Mouse (Mus musculus) hindbrain, embryonic 11.5 days (tissue): Measurements from ENCODE around the gene Ndufs1. TPM values are rescaled to one million over a fixed set of nuclear protein-coding genes. Genes with fewer than 3 reads are reported as not detected.
A peak's percentile ranks its signal among the peaks of the same experiment; 100 is the strongest.

ENCODE experiments used
- ATAC-seq: fragments of 200-750 bp; cut with Nextera tagmentation; 2 replicates; pipeline ENCODE4 v1.8.0; 2017; ENCODE audit warnings: mild to moderate bottlenecking, moderate TSS enrichment, moderate library complexity; ENCODE audit not compliant: low FRiP score
- DNase-seq: peaks from one replicate; pipeline ENCODE4 v3.0.0-alpha.2; 2015; ENCODE audit warnings: low spot score
- H3K27ac ChIP-seq: fragments of 300-500 bp; sonication (generic); 2 replicates; pipeline ENCODE4 v1.5.1; 2014; ENCODE audit warnings: mild to moderate bottlenecking, low read depth, low read length
- H3K27me3 ChIP-seq: fragments of 300-500 bp; sonication (generic); 2 replicates; pipeline ENCODE4 v1.6.1; 2014; ENCODE audit warnings: mild to moderate bottlenecking, low read length, moderate library complexity, mixed read lengths; ENCODE audit not compliant: control insufficient read depth, insufficient read depth
- H3K36me3 ChIP-seq: fragments of 300-500 bp; sonication (generic); 2 replicates; pipeline ENCODE4 v1.6.1; 2014; ENCODE audit warnings: mild to moderate bottlenecking, low read length, moderate library complexity, mixed read lengths; ENCODE audit not compliant: control insufficient read depth, insufficient read depth
- H3K4me1 ChIP-seq: fragments of 300-500 bp; sonication (generic); replicated peaks from 2 replicates; pipeline ENCODE4 v1.6.1; 2014; ENCODE audit warnings: low read length, mixed read lengths; ENCODE audit not compliant: control insufficient read depth, insufficient read depth
- H3K4me2 ChIP-seq: fragments of 300-500 bp; sonication (generic); replicated peaks from 2 replicates; pipeline ENCODE4 v1.6.1; 2014; ENCODE audit warnings: mild to moderate bottlenecking, low read depth, low read length
- H3K4me3 ChIP-seq: fragments of 300-500 bp; sonication (generic); 2 replicates; pipeline ENCODE4 v1.5.1; 2014; ENCODE audit warnings: low read depth, low read length
- H3K9ac ChIP-seq: fragments of 300-500 bp; sonication (generic); 2 replicates; pipeline ENCODE4 v1.6.1; 2014; ENCODE audit warnings: low read depth, low read length
- H3K9me3 ChIP-seq: fragments of 300-500 bp; sonication (generic); 2 replicates; pipeline ENCODE4 v1.6.1; 2016; ENCODE audit warnings: low read length; ENCODE audit not compliant: control insufficient read depth
- WGBS: fragments of 180-500 bp; shearing (Covaris S2); extraction: QIAGEN DNeasy Blood & Tissue Kit; methylation state at CpG from one replicate; pipeline ENCODE4 v1.1.7; 2014; 5-methylcytosine and 5-hydroxymethylcytosine counted together
- polyA plus RNA-seq: library from polyadenylated mRNA; unstranded; fragments of >200 nt; fragmentation: Nextera tagmentation; extraction: Ambion mirVana; gene quantifications from 2 replicates; pipeline ENCODE4 v1.2.1, GENCODE M21; 2014

Gene Ndufs1
- polyA plus RNA-seq, 1 experiment from 2014 or later: 135 TPM

- DNase-seq (no peak), ATAC-seq (no peak)
- H3K27ac ChIP-seq: no peak overlapping the region
- 90% methylated on average over 4 of the region's 4 CpGs for WGBS
- H3K9me3 ChIP-seq: no peaks in the 10 kb centered on the region
- no peak overlapping the region for H3K4me2 ChIP-seq
- peaks cover 6% of the 10 kb centered on the region; the same call in 1 of the 2 replicates for H3K36me3 ChIP-seq
- no peak overlapping the region for H3K9ac ChIP-seq
- no peaks in the 10 kb centered on the region; the same call in 1 of the 2 replicates for H3K4me1 ChIP-seq
- no peak overlapping the region for H3K4me3 ChIP-seq
- no peaks in the 10 kb centered on the region for H3K27me3 ChIP-seq
Measured at GRCm38 (mm10) chr1:63119675-63120074, 57.0 kb downstream of the Ndufs1 start.

DNA sequence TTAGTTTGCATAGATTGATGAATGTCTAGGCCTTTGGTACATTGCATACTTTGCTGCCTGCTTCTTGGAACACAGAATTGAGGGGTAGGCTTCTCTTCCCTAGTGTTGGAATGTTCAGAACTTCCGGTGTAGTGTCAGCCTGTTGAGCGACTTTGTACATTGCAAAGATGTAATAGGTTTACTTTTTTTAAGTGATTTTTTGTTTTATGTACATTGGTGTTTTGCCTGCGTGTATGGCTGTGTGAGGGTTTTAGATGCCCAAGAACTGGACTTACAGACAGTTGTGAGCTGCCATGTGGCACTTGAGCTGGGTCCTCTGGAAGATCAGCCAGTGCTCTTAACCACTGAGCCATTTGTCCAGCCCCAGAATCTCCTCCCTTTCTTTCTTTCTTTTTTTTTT, 61.1 kb downstream of the Ndufs1 start:
- H3K27me3 ChIP-seq: no peaks in the 10 kb centered on the region
- no peaks in the 10 kb centered on the region for H3K9me3 ChIP-seq
- H3K27ac ChIP-seq: no peak overlapping the region
- H3K4me3 ChIP-seq: peak overlapping the region; percentile 86
- no peak for ATAC-seq
- no peaks in the 10 kb centered on the region; the same call in 1 of the 2 replicates for H3K4me1 ChIP-seq
- WGBS: 60% methylated on average over 3 of the region's 3 CpGs
- no peak for DNase-seq
- H3K4me2 ChIP-seq: peak overlapping the region; percentile 87
- H3K36me3 ChIP-seq: no peaks in the 10 kb centered on the region
- H3K9ac ChIP-seq: peak overlapping the region; percentile 100; the same call in 1 of the 2 replicates

DNA sequence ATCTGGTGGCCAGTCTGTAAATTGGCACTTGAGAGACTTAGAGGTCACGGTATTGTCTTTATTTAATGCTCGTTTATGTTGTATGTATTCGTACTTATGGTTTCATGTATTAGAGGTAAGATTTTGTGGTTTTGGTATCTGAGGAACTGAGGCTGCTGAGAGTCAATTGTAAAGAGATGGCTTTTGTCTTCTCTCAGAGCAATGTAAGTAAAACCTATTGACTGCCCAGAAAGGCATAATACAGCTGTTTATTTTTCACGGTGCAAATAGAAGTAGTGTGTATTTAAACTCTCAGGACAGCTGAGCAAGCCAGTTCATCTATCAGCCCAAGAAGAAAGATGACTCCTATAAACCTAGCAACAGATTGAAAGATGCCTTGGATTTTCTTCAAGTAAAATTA, 61.5 kb downstream of the Ndufs1 start:
- ATAC-seq (no peak), DNase-seq (no peak)
- WGBS: 38% methylated on average over 4 of the region's 4 CpGs
- peak overlapping the region; percentile 98; the same call in 1 of the 2 replicates for H3K27ac ChIP-seq
- H3K4me1 ChIP-seq: no peaks in the 10 kb centered on the region; the same call in 1 of the 2 replicates
- H3K4me3 ChIP-seq: peak overlapping the region; percentile 86
- no peaks in the 10 kb centered on the region for H3K36me3 ChIP-seq
- no peaks in the 10 kb centered on the region for H3K9me3 ChIP-seq
- peak overlapping the region; percentile 87 for H3K4me2 ChIP-seq
- no peaks in the 10 kb centered on the region for H3K27me3 ChIP-seq
- peak overlapping the region; percentile 100 for H3K9ac ChIP-seq

DNA sequence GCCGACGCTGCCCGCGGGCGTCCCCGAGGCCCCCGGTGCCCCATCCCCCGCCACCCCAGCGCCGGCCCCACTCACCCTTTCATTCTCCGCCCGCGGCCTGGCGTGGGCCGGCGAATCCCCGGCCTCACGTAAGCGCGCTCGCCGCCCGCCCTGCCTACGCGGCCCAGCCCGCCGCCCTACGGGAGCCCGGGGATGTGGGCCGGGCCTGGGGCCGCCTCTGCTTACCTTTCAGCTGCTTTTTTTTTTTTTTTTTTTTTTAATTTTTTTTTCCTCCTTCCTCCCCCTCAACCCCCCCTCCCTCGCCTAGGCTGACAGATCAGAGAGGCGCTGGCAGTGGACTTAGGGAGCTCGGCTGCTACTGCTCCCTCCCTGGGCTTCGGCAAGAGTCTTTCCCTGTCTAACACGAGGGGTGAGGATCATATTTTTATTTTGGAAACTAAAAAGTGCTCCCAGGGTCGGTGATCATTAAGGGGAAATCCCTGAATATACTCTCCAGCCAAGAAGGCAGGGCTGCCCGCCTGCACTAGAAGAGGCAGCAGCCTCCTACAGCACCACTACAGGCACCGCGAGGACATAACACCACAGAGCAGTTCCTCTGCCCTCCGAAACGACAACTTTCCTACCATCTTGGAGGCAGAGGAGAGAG, 62.4 kb downstream of the Ndufs1 start, which contains the start of gene Ino80d:
TSS of gene Ino80d (minus strand) at position 532 of the 646 bp plus-strand sequence.
- DNase-seq (peak; percentile 82), ATAC-seq (peak; percentile 89)
- H3K9me3 ChIP-seq: no peaks in the 10 kb centered on the region
- no peaks in the 10 kb centered on the region; the same call in 1 of the 2 replicates for H3K4me1 ChIP-seq
- no peaks in the 10 kb centered on the region for H3K27me3 ChIP-seq
- H3K27ac ChIP-seq: peak within 1 kb of the TSS; percentile 98
- no peaks in the 10 kb centered on the region for H3K36me3 ChIP-seq
- H3K9ac ChIP-seq: peak within 1 kb of the TSS; percentile 100
- peak within 1 kb of the TSS; percentile 86 for H3K4me3 ChIP-seq
- peak within 1 kb of the TSS; percentile 87 for H3K4me2 ChIP-seq
- under 1% methylated on average over 39 of the region's 42 CpGs for WGBS

GRCm38 (mm10) chr1:63113274-63114135, 63.1 kb downstream of the Ndufs1 start:
- H3K9me3 ChIP-seq: no peaks in the 10 kb centered on the region
- no peaks in the 10 kb centered on the region for H3K27me3 ChIP-seq
- 1% methylated on average over 47 of the region's 92 CpGs for WGBS
- peak overlapping the region; percentile 98 for H3K27ac ChIP-seq
- peak overlapping the region; percentile 87 for H3K4me2 ChIP-seq
- peak; percentile 70 for DNase-seq
- H3K4me3 ChIP-seq: peak overlapping the region; percentile 86
- peak; percentile 62 for ATAC-seq
- no peaks in the 10 kb centered on the region; the same call in 1 of the 2 replicates for H3K4me1 ChIP-seq
- peak overlapping the region; percentile 100 for H3K9ac ChIP-seq
- no peaks in the 10 kb centered on the region for H3K36me3 ChIP-seq

DNA sequence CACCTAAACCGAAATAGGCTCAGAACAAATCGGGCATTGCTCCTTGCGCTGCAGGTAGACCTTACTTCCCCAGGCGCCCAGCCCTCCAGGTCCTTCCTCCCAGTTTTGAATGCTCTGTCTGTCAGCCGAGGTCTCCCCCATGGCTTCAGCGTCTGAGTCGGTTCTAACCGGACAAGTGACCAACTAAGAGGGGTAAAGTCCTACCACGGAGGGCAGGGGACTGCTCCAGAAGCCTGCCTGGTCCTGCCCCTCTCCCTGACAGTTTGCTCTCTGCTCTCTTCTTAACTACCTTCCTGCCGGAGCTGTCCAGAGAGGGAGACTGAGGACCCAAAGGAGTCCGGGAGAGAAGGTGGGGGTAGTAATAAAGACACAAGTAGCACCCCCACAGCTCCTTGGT, 63.8 kb downstream of the Ndufs1 start:
- peak overlapping the region; percentile 98 for H3K27ac ChIP-seq
- WGBS: 4% methylated on average over 11 of the region's 11 CpGs
- DNase-seq: peak; percentile 55

DNA sequence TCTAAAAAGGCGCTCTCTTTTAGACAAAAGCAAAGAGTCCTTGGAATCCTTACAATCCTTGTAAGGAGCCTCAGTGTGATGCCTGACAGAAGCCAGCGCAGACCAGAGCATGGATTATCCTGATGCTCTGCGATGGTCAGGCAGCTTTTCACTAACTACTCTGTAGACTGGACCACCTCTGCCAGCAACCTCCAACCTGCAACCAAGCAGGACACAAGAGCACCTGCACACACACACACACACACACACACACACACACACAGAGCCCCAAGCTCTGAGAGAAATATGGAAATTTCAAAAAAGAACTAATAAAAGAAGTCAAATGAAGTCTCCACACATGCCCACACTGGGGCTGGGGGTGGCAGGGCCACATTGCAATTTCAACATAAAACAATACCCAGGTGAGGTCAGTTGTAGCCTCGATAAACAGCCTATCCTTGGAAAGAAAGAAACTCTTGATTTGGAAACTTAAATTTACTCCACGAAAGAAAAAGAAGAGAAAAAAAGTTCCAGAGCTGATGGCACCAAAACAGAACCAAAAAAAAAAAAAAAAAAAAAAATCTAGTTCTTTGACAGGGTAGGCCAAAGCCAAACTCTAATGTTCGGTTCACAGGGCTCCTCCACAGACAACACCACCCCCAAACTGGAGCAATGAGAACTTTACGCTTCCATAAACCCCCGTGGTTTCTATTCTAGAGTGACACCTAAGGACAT, 64.3 kb downstream of the Ndufs1 start:
- Histone ChIP-seq H3K9ac (peak overlapping the region; percentile 100), H3K4me3 (peak overlapping the region; percentile 86), H3K9me3 (no peaks in the 10 kb centered on the region), H3K27me3 (no peaks in the 10 kb centered on the region), H3K36me3 (no peaks in the 10 kb centered on the region), H3K4me2 (peak overlapping the region; percentile 87), H3K4me1 (no peaks in the 10 kb centered on the region; the same call in 1 of the 2 replicates), H3K27ac (no peak overlapping the region)
- DNase-seq: no peak
- no peak for ATAC-seq
- 48% methylated on average over 8 of the region's 8 CpGs for WGBS

More for the DNA sequence above, 63.8 kb downstream of the Ndufs1 start:
- Histone ChIP-seq H3K4me3 (peak overlapping the region; percentile 86), H3K4me1 (no peaks in the 10 kb centered on the region; the same call in 1 of the 2 replicates), H3K27me3 (no peaks in the 10 kb centered on the region), H3K36me3 (no peaks in the 10 kb centered on the region), H3K9me3 (no peaks in the 10 kb centered on the region), H3K4me2 (peak overlapping the region; percentile 87), H3K9ac (peak overlapping the region; percentile 100)
- no peak for ATAC-seq

DNA sequence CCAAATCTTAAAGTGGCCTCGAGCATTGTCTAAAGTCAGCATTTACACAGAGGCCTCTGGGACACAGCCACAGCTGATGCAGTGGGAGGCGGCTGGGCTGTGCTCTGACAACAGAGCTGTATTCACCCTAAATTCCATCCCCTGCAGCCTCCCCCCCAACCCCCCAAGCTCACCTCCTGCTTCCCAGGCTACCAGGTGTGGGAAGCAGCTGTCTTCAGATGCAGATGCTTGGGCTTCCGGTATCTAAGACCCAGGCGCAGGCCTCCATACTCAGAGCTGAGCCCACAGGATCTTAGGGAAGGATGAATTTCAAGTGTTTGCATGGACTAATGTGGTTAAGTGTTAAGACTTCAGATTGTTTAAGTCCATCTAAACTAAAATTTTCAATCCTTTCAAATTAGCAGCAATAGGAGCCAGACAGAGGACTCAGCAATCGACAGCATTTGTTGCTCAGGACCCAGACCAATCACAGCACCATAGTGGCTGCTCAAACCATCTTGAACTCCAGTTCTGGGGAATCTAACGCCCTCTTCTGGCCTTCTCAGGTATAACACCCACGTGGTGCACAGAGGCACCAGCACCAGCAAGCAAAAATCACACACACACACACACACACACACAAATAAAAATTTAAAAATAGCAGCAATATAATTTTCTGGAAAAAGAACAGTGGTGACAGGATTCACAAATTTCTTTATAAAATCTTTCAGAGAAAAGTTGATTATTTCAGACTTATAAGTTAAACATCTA, 65.9 kb downstream of the Ndufs1 start:
- Histone ChIP-seq H3K4me3 (no peak overlapping the region), H3K27ac (no peak overlapping the region), H3K4me1 (no peaks in the 10 kb centered on the region; the same call in 1 of the 2 replicates), H3K27me3 (no peaks in the 10 kb centered on the region), H3K9me3 (no peaks in the 10 kb centered on the region), H3K9ac (no peak overlapping the region), H3K36me3 (no peaks in the 10 kb centered on the region), H3K4me2 (no peak overlapping the region)
- DNase-seq (peak; percentile 63), ATAC-seq (no peak)
- 48% methylated on average over 7 of the region's 7 CpGs for WGBS
